Mouse (Mus musculus) ES-E14 (cell line): ENCODE results near the gene Cds1. TPM values are rescaled to one million over a fixed set of nuclear protein-coding genes. Genes with fewer than 3 reads are reported as not detected.

Source experiments
- DNase-seq: peaks from one replicate; pipeline ENCODE4 v3.0.0-alpha.2; 2013; ENCODE audit warnings: low read depth, low spot score
- H3K27ac ChIP-seq: 2 replicates; pipeline ENCODE4 v1.5.1; 2012; ENCODE audit warnings: low read depth, mild to moderate bottlenecking, low read length, moderate library complexity, mixed read lengths; ENCODE audit not compliant: poor library complexity, insufficient read depth, severe bottlenecking
- H3K36me3 ChIP-seq: 2 replicates; pipeline ENCODE4 v1.6.1; 2012; ENCODE audit warnings: mild to moderate bottlenecking, low read length, moderate library complexity, mixed read lengths; ENCODE audit not compliant: control insufficient read depth, poor library complexity, insufficient read depth, severe bottlenecking
- H3K4me1 ChIP-seq, 2 experiments: fragments of 150-350 bp in 1 of 2; sonication (generic) in 1 of 2; 2 replicates each; pipeline ENCODE4 v1.6.1; 2012; ENCODE audit warnings: low read length in 2 of 2, mild to moderate bottlenecking in 1 of 2, mixed read lengths in 1 of 2; ENCODE audit not compliant: control insufficient read depth in 2 of 2, insufficient read depth in 2 of 2, poor library complexity in 1 of 2
- H3K4me3 ChIP-seq, 2 experiments: fragments of 150-350 bp in 1 of 2; sonication (generic) in 1 of 2; 2 replicates each; pipeline ENCODE4 v1.5.1; 2012; ENCODE audit warnings: low read length in 2 of 2, low read depth in 1 of 2, mild to moderate bottlenecking in 1 of 2, mixed read lengths in 1 of 2; ENCODE audit not compliant: insufficient read depth in 1 of 2, poor library complexity in 1 of 2, severe bottlenecking in 1 of 2
- H3K9ac ChIP-seq: 2 replicates; pipeline ENCODE4 v1.6.1; 2012; ENCODE audit warnings: low read depth, mild to moderate bottlenecking, low read length, mixed read lengths; ENCODE audit not compliant: poor library complexity, insufficient read depth, severe bottlenecking
- H3K9me3 ChIP-seq: fragments of 150-350 bp; sonication (generic); 2 replicates; pipeline ENCODE4 v1.6.1; 2012; ENCODE audit warnings: low read depth, mild to moderate bottlenecking, low read length; ENCODE audit not compliant: control insufficient read depth, insufficient read depth
- CHD2 ChIP-seq: IDR thresholded peaks from 2 replicates; pipeline ENCODE4 v1.6.1; 2014; ENCODE audit warnings: mild to moderate bottlenecking, low read depth, low read length, inconsistent platforms
- HCFC1 ChIP-seq: IDR thresholded peaks from 2 replicates; pipeline ENCODE4 v1.6.1; 2012; ENCODE audit warnings: low read length, inconsistent platforms, borderline replicate concordance; ENCODE audit not compliant: insufficient read depth
- MAFK ChIP-seq: IDR thresholded peaks from 2 replicates; pipeline ENCODE4 v1.6.1; 2014; ENCODE audit warnings: mild to moderate bottlenecking, low read depth, low read length, inconsistent platforms; ENCODE audit not compliant: insufficient read depth
- ZC3H11A ChIP-seq: IDR thresholded peaks from 2 replicates; pipeline ENCODE4 v1.6.1; 2012; ENCODE audit warnings: low read depth, mild to moderate bottlenecking, inconsistent platforms, low read length, borderline replicate concordance
- ZNF384 ChIP-seq: IDR thresholded peaks from 2 replicates; pipeline ENCODE4 v1.6.1; 2012; ENCODE audit warnings: low read depth, low read length, inconsistent platforms
- in situ Hi-C, 2 experiments: fragments of 600-800 bp; cut with MboI; formaldehyde crosslinking; loops; one replicate each; pipeline ENCODE4 v1.15.1; 2025; ENCODE audit warnings: low sequenced_read_pairs in 2 of 2, inconsistent platforms in 1 of 2; ENCODE audit not compliant: unreplicated experiment in 2 of 2
- total RNA-seq: library from RNA; depleted of rRNA; stranded (reverse); fragments of 300-350 nt; gene quantifications from 2 replicates; pipeline ENCODE4 v1.2.3, GENCODE M21; 2012

Cds1 gene
- total RNA-seq, 1 experiment = 4.1 TPM

- in situ Hi-C loops = no loop called here
- DNase-seq = no peak
These were observed 2.2 kb downstream of the Cds1 start for GRCm38 (mm10) chr5:101767086-101767485.

GRCm38 (mm10) chr5:101767486-101767885 is 2.6 kb downstream of the Cds1 start:
- Histone ChIP-seq H3K4me1 (peaks cover 6 to 16% of the 10 kb centered on the region in 2 experiments; a peak in 2 of 4 replicates), H3K9me3 (no peaks in the 10 kb centered on the region), H3K36me3 (no peaks in the 10 kb centered on the region), H3K4me3 (no peak overlapping the region), H3K9ac (no peak overlapping the region), H3K27ac (no peak overlapping the region)
- no peak for DNase-seq
- in situ Hi-C loops = no loop called here
- no peak for TF ChIP-seq MAFK
- no peak for TF ChIP-seq ZC3H11A
- TF ChIP-seq CHD2 = no peak
- no peak for TF ChIP-seq ZNF384
- no peak for TF ChIP-seq HCFC1

More at GRCm38 (mm10) chr5:101767086-101767485, 2.2 kb downstream of the Cds1 start:
- Histone ChIP-seq H3K36me3 (no peaks in the 10 kb centered on the region), H3K27ac (no peak overlapping the region), H3K4me1 (peaks cover 6 to 16% of the 10 kb centered on the region in 2 experiments; a peak in 2 of 4 replicates), H3K9me3 (no peaks in the 10 kb centered on the region), H3K4me3 (no peak overlapping the region), H3K9ac (no peak overlapping the region)
- TF ChIP-seq ZNF384 = no peak
- TF ChIP-seq CHD2 = no peak
- no peak for TF ChIP-seq ZC3H11A
- no peak for TF ChIP-seq MAFK
- no peak for TF ChIP-seq HCFC1

- H3K9ac ChIP-seq = no peak overlapping the region
- no peak overlapping the region for H3K27ac ChIP-seq
- H3K4me1 ChIP-seq = peaks cover 6 to 14% of the 10 kb centered on the region in 2 experiments; a peak in 2 of 4 replicates
- H3K9me3 ChIP-seq = no peaks in the 10 kb centered on the region
- no peak for DNase-seq
- no peak for TF ChIP-seq HCFC1
- TF ChIP-seq CHD2 = no peak
- no peak for TF ChIP-seq ZC3H11A
- no peak for TF ChIP-seq MAFK
- no peak for TF ChIP-seq ZNF384
- no peak overlapping the region for H3K4me3 ChIP-seq
- in situ Hi-C loops = no loop called here
- H3K36me3 ChIP-seq = no peaks in the 10 kb centered on the region
These were observed 3.6 kb downstream of the Cds1 start for GRCm38 (mm10) chr5:101768558-101768957.

GRCm38 (mm10) chr5:101772621-101773020 is 7.7 kb downstream of the Cds1 start:
- no peaks in the 10 kb centered on the region for H3K9me3 ChIP-seq
- DNase-seq = no peak
- H3K36me3 ChIP-seq = no peaks in the 10 kb centered on the region
- H3K4me3 ChIP-seq = no peak overlapping the region
- in situ Hi-C loops = no loop called here
- no peak overlapping the region for H3K27ac ChIP-seq
- no peak overlapping the region for H3K9ac ChIP-seq
- no peak for TF ChIP-seq MAFK
- TF ChIP-seq ZNF384 = no peak
- no peak for TF ChIP-seq HCFC1
- TF ChIP-seq CHD2 = no peak
- peaks cover 0 to 10% of the 10 kb centered on the region in 2 experiments; a peak in 1 of 4 replicates for H3K4me1 ChIP-seq

GRCm38 (mm10) chr5:101775262-101775661 is 10.3 kb downstream of the Cds1 start:
- H3K4me1 ChIP-seq = peaks cover 0 to 7% of the 10 kb centered on the region in 2 experiments; a peak in 1 of 4 replicates
- H3K4me3 ChIP-seq = no peak overlapping the region
- no peak overlapping the region for H3K27ac ChIP-seq
- no peak for DNase-seq
- no peaks in the 10 kb centered on the region for H3K9me3 ChIP-seq
- no peak overlapping the region for H3K9ac ChIP-seq
- H3K36me3 ChIP-seq = no peaks in the 10 kb centered on the region
- in situ Hi-C loops = no loop called here
- no peak for TF ChIP-seq ZNF384
- TF ChIP-seq MAFK = no peak
- no peak for TF ChIP-seq ZC3H11A
- TF ChIP-seq CHD2 = no peak
- no peak for TF ChIP-seq HCFC1
